Mouse (Mus musculus): ENCODE results near the gene Aqp2. TPM values are rescaled to one million over a fixed set of nuclear protein-coding genes. Genes with fewer than 3 reads are reported as not detected.

The Aqp2 gene
- total RNA-seq (2012; rRNA removed), result not detected in 2 replicates
- not detected in 2 replicates for total RNA-seq (2014; rRNA removed)
- not detected in 2 replicates for polyA plus RNA-seq (2012; ENCODE audit: insufficient read length, low read depth)

DNA sequence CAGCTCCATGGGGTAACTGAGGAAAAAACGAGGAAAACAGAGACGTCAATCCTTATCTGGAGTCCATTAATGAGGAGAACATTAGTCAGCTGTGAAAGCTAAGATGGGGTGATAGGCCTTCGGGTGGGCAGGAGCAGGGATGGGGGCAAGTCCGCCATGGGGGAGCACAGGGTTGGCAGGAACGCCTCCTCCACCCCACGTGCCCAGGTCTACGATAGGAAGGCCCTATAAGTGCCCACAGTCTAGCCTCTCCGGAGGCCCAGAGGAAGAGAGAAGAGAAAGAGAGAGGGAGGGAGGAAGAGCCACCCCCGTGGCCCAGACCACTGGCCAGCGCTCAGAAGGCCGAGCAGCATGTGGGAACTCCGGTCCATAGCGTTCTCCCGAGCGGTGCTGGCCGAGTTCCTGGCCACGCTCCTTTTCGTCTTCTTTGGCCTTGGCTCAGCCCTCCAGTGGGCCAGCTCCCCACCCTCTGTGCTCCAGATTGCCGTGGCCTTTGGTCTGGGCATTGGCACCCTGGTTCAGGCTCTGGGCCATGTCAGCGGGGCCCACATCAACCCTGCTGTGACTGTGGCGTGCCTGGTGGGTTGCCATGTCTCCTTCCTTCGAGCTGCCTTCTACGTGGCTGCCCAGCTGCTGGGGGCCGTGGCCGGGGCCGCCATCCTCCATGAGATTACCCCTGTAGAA is at the start of gene Aqp2:
Gene Aqp2 (plus strand): TSS at position 254 of the 684 bp plus-strand sequence.
- dilution Hi-C loops (cut with MboI; ENCODE audit: extremely low pct_ligation_motif_present, extremely low pct_unique_long_range_greater_than_20kb, low sequenced_read_pairs), result no loop called here
- no peak within 1 kb of the TSS for H3K4me3 ChIP-seq (replicated peaks in 1 of 3; ENCODE audit: low read depth in 2 of 3, low read length in 2 of 3, poor library complexity in 1 of 3)
- no peak for TF ChIP-seq POLR2AphosphoS2 (IDR thresholded peaks at IDR 0.05; ENCODE audit: low read depth, low read length)
- no peak for TF ChIP-seq SMC3 (IDR thresholded peaks at IDR 0.05; ENCODE audit: low read depth, low read length)
- no peak for TF ChIP-seq ZC3H11A (IDR thresholded peaks at IDR 0.05; ENCODE audit: low read depth, low read length)
- TF ChIP-seq POLR2A (IDR thresholded peaks at IDR 0.05; ENCODE audit: low read depth, low read length), result no peak
- TF ChIP-seq NELFE (IDR thresholded peaks at IDR 0.05; ENCODE audit: low read depth, low read length), result no peak
- TF ChIP-seq MYC (IDR thresholded peaks at IDR 0.05; ENCODE audit: low read depth, low read length), result no peak
- no peak for TF ChIP-seq USF2 (conservative IDR thresholded peaks at IDR 0.05; ENCODE audit: low read depth, low read length)
- no peak for TF ChIP-seq TCF12 (IDR thresholded peaks at IDR 0.05; ENCODE audit: low read depth, low read length)
- TF ChIP-seq ZKSCAN1 (IDR thresholded peaks at IDR 0.05; ENCODE audit: borderline replicate concordance, low read depth, low read length), result no peak
- no peaks in the 10 kb centered on the region for H3K36me3 ChIP-seq (replicated peaks in 1 of 2; ENCODE audit: control insufficient read depth in 1 of 2, insufficient read depth in 1 of 2, low read length in 1 of 2)
- peaks cover 5% of the 10 kb centered on the region for H3K9me3 ChIP-seq (replicated peaks; ENCODE audit: low read length)
- H3K9ac ChIP-seq (ENCODE audit: insufficient read depth, low read depth), result no peak within 1 kb of the TSS
- in situ Hi-C loops (cut with MboI; ENCODE audit: low pct_ligation_motif_present, low pct_unique_long_range_greater_than_20kb, low sequenced_read_pairs), result no loop called here
- H3K4me2 ChIP-seq (ENCODE audit: insufficient read depth, low read depth, poor library complexity, severe bottlenecking), result no peak within 1 kb of the TSS
- H3K79me2 ChIP-seq (replicated peaks; ENCODE audit: control insufficient read depth, extremely low read depth, insufficient read depth, poor library complexity, severe bottlenecking), result no peaks in the 10 kb centered on the region
- no peaks in the 10 kb centered on the region for H3K4me1 ChIP-seq (ENCODE audit: control insufficient read depth in 1 of 2, insufficient read depth in 2 of 2)
- no peak for DNase-seq (ENCODE audit: extremely low read depth)
- H3K27me3 ChIP-seq (replicated peaks), result peaks cover 92% of the 10 kb centered on the region
- H3K27ac ChIP-seq (ENCODE audit: insufficient read depth, low read depth), result no peak within 1 kb of the TSS

DNA sequence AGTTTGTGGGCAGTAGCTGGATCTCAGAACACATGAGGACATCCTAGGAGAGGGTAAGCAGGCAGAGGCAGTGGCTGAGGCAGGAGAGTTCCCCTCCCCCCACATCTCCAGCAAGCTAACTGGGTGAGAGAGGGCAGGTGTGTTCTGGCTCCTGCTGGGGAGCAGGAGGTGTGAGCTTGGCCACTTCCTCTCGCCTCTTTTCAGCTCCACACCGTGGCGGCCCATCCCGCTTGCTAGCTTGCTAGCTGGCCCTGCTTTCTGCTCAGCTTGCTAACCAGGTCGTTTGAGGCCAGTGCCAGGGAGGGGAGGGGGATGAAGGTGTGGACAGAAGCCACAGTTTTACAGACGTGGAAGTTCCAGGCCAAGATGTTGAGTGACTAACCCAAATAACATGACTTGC is 47.7 kb upstream of the Aqp2 start:
- Histone ChIP-seq H3K4me1 (ENCODE audit: control insufficient read depth in 1 of 2, insufficient read depth in 2 of 2) (peaks cover 0 to 7% of the 10 kb centered on the region in 2 experiments; a peak in 2 of 4 replicates), H3K9me3 (replicated peaks; ENCODE audit: low read length) (no peaks in the 10 kb centered on the region), H3K27ac (ENCODE audit: insufficient read depth, low read depth) (no peak overlapping the region), H3K79me2 (replicated peaks; ENCODE audit: control insufficient read depth, extremely low read depth, insufficient read depth, poor library complexity, severe bottlenecking) (no peaks in the 10 kb centered on the region), H3K9ac (ENCODE audit: insufficient read depth, low read depth) (no peak overlapping the region), H3K36me3 (replicated peaks in 1 of 2; ENCODE audit: control insufficient read depth in 1 of 2, insufficient read depth in 1 of 2, low read length in 1 of 2) (no peaks in the 10 kb centered on the region), H3K4me2 (ENCODE audit: insufficient read depth, low read depth, poor library complexity, severe bottlenecking) (no peak overlapping the region), H3K27me3 (replicated peaks) (peaks cover 84% of the 10 kb centered on the region), H3K4me3 (replicated peaks in 1 of 3; ENCODE audit: low read depth in 2 of 3, low read length in 2 of 3, poor library complexity in 1 of 3) (no peak overlapping the region)
- DNase-seq (ENCODE audit: extremely low read depth), result no peak
- dilution Hi-C loops (cut with MboI; ENCODE audit: extremely low pct_ligation_motif_present, extremely low pct_unique_long_range_greater_than_20kb, low sequenced_read_pairs) (no loop called here), in situ Hi-C loops (cut with MboI; ENCODE audit: low pct_ligation_motif_present, low pct_unique_long_range_greater_than_20kb, low sequenced_read_pairs) (no loop called here)
- TF ChIP-seq ZC3H11A (IDR thresholded peaks at IDR 0.05; ENCODE audit: low read depth, low read length) (no peak), MYC (IDR thresholded peaks at IDR 0.05; ENCODE audit: low read depth, low read length) (no peak), ELF1 (IDR thresholded peaks at IDR 0.05; ENCODE audit: low read depth, low read length) (no peak), CHD2 (IDR thresholded peaks at IDR 0.05; ENCODE audit: low read length) (no peak), POLR2AphosphoS2 (IDR thresholded peaks at IDR 0.05; ENCODE audit: low read depth, low read length) (no peak), EP300 (IDR thresholded peaks at IDR 0.05; ENCODE audit: low read length) (no peak), E2F4 (IDR thresholded peaks at IDR 0.05; ENCODE audit: insufficient replicate concordance, low read depth, low read length) (no peak), MAZ (IDR thresholded peaks at IDR 0.05; ENCODE audit: low read depth, low read length) (no peak), CHD1 (IDR thresholded peaks at IDR 0.05; ENCODE audit: low read depth, low read length) (no peak), BHLHE40 (IDR thresholded peaks at IDR 0.05; ENCODE audit: low read depth, low read length) (no peak), RAD21 (IDR thresholded peaks at IDR 0.05; ENCODE audit: low read depth, low read length) (no peak), GABPA (IDR thresholded peaks at IDR 0.05; ENCODE audit: insufficient replicate concordance, low read depth, low read length) (no peak), TBP (conservative IDR thresholded peaks at IDR 0.05; ENCODE audit: low read depth, low read length) (no peak), TCF12 (IDR thresholded peaks at IDR 0.05; ENCODE audit: low read depth, low read length) (no peak), MXI1 (IDR thresholded peaks at IDR 0.05; ENCODE audit: low read depth, low read length) (no peak), KAT2A (IDR thresholded peaks at IDR 0.05; ENCODE audit: insufficient replicate concordance, low read length) (no peak), NELFE (IDR thresholded peaks at IDR 0.05; ENCODE audit: low read depth, low read length) (no peak), JUND (conservative IDR thresholded peaks at IDR 0.05; ENCODE audit: low read depth, low read length) (no peak)
